ENCODE assay signal across 24 mouse cellular contexts in the genomic region with DNA sequence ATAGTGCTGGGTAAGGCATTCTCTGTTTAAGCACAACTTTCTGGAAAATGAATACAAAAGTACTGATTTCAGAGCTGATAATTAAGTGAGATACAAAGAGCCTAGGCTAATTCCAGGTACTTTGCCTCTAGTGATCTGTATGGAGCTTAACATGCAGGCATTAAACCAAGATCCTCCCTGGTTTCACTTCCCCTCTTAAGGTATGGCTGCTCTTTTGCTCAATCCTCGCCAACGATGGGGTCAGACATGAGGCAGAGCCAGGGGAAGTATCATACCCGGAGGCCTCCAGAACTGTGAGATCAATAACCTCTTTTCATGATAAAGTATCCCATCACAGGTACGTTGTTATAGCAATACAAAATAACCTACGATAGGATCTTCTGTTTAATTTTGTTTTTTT. TPM values are rescaled to one million over a fixed set of nuclear protein-coding genes. Genes with fewer than 3 reads are reported as not detected.
A peak's percentile ranks its signal among the peaks of the same experiment; 100 is the strongest.
DNase-seq lines count a peak whose midpoint lies in the region; ATAC-seq lines count a peak whose summit lies in the region.
"Had no signal": no experiment of that assay in that cellular context is flagged by ENCODE, and none has a peak within 500 bp of the region (broad histone marks: within the 10 kb centered on the region; RNA-seq: fewer than 3 reads in every experiment).

No protein-coding gene starts in this region.

- H3K36me3 ChIP-seq in midbrain, embryonic 11.5 days (ENCODE audit: control insufficient read depth, insufficient read depth, low read length) = no peaks in the 10 kb centered on the region
- H3K36me3 ChIP-seq in midbrain, embryonic 10.5 days = no peaks in the 10 kb centered on the region
- no peaks in the 10 kb centered on the region for H3K36me3 ChIP-seq in forebrain, embryonic 10.5 days (replicated peaks)
- H3K36me3 ChIP-seq: embryonic facial prominence, embryonic 12.5 days; forebrain, embryonic 12.5 days; G1E had no signal

- H3K27ac ChIP-seq in midbrain, embryonic 11.5 days (ENCODE audit: low read depth, low read length) = no peak overlapping the region
- H3K27ac ChIP-seq in midbrain, embryonic 10.5 days (replicated peaks) = no peak overlapping the region
- H3K27ac ChIP-seq in forebrain, embryonic 10.5 days = no peak overlapping the region
- H3K27ac ChIP-seq: embryonic facial prominence, embryonic 12.5 days; forebrain, embryonic 12.5 days had no signal

- no peak overlapping the region for H3K4me3 ChIP-seq in midbrain, embryonic 11.5 days (ENCODE audit: low read depth, low read length)
- H3K4me3 ChIP-seq in midbrain, embryonic 10.5 days = no peak overlapping the region
- no peak overlapping the region for H3K4me3 ChIP-seq in forebrain, embryonic 10.5 days
- H3K4me3 ChIP-seq: embryonic facial prominence, embryonic 12.5 days; forebrain, embryonic 12.5 days had no signal

- H3K27me3 ChIP-seq in midbrain, embryonic 11.5 days (ENCODE audit: control insufficient read depth, insufficient read depth, low read length) = peaks cover 4% of the 10 kb centered on the region
- peaks cover 28% of the 10 kb centered on the region for H3K27me3 ChIP-seq in midbrain, embryonic 10.5 days (ENCODE audit: low read depth, poor library complexity, severe bottlenecking)
- H3K27me3 ChIP-seq in forebrain, embryonic 10.5 days (ENCODE audit: poor library complexity, severe bottlenecking) = peaks cover 41% of the 10 kb centered on the region
- H3K27me3 ChIP-seq: CH12.LX, Patski had no signal

- no peaks in the 10 kb centered on the region for H3K9me3 ChIP-seq in midbrain, embryonic 11.5 days (ENCODE audit: control insufficient read depth, low read length)
- H3K9me3 ChIP-seq in midbrain, embryonic 10.5 days (replicated peaks) = no peaks in the 10 kb centered on the region
- H3K9me3 ChIP-seq in forebrain, embryonic 10.5 days = no peaks in the 10 kb centered on the region
- H3K9me3 ChIP-seq: embryonic facial prominence, embryonic 12.5 days; forebrain, embryonic 12.5 days had no signal

- H3K9ac ChIP-seq in midbrain, embryonic 11.5 days (ENCODE audit: low read length) = no peak overlapping the region
- H3K9ac ChIP-seq: embryonic facial prominence, embryonic 12.5 days; forebrain, embryonic 12.5 days had no signal

- peak; percentile 14 for DNase-seq in midbrain, embryonic 11.5 days (ENCODE audit: low spot score, missing footprints)
- DNase-seq in midbrain, embryonic 10.5 days (ENCODE audit: low spot score) = no peak
- no peak for DNase-seq in spleen, postnatal 10 days (ENCODE audit: low spot score in 2 of 2)
- DNase-seq in forebrain, embryonic 10.5 days (ENCODE audit: extremely low spot score, low spot score) = no peak
- DNase-seq: adrenal gland, adult 8-10 months; adrenal gland, postnatal 14 days; adrenal gland, postnatal 36 days; B cell, adult 2 months; cerebellum, adult 11-12 months; cerebellum, adult 2 months; cerebellum, adult 9-10 months; cerebellum, postnatal 10 days; cerebellum, postnatal 25 days; embryo, embryonic 11 days had no signal

- ATAC-seq in midbrain, embryonic 11.5 days (ENCODE audit: low FRiP score) = no peak
- peak; percentile 90 for ATAC-seq in megakaryocyte, adult 5-6 weeks (ENCODE audit: poor library complexity, severe bottlenecking)
- ATAC-seq: activated CD4-positive, CD25-positive, alpha-beta regulatory T cell, adult 4 months; CD4-positive, CD25-positive, alpha-beta regulatory T cell, adult 4 months; forebrain, embryonic 14.5 days; forebrain, embryonic 16.5 days; Patski had no signal

- WGBS in midbrain, embryonic 11.5 days = 93% methylated on average over 5 of the region's 5 CpGs
- WGBS in midbrain, embryonic 10.5 days = 92% methylated on average over 5 of the region's 5 CpGs
- WGBS in forebrain, embryonic 10.5 days = 95% methylated on average over 5 of the region's 5 CpGs

- H3K4me1 ChIP-seq in midbrain, embryonic 11.5 days (ENCODE audit: control insufficient read depth, insufficient read depth, low read length) = peaks cover 2% of the 10 kb centered on the region
- peaks cover 28% of the 10 kb centered on the region for H3K4me1 ChIP-seq in midbrain, embryonic 10.5 days
- H3K4me1 ChIP-seq in forebrain, embryonic 10.5 days = peaks cover 35% of the 10 kb centered on the region
- H3K4me1 ChIP-seq: embryonic facial prominence, embryonic 12.5 days had no signal

- H3K4me2 ChIP-seq in midbrain, embryonic 11.5 days = no peak overlapping the region
- H3K4me2 ChIP-seq: embryonic facial prominence, embryonic 12.5 days; forebrain, embryonic 12.5 days had no signal

RNA-seq across cellular contexts. Expression of a gene that starts 5.3 kb away (rescaled TPM):
- 8.9 and 9.0 TPM in 2 replicates for polyA plus RNA-seq in midbrain, embryonic 11.5 days (2014; fragmentation: Nextera tagmentation; extraction: Ambion mirVana)
- polyA plus RNA-seq in midbrain, embryonic 10.5 days (2016; fragmentation: Nextera tagmentation; extraction: Ambion mirVana) = 6.4 and 7.5 TPM in 2 replicates
- total RNA-seq in megakaryocyte, adult 5-6 weeks (2015) = 0.14 TPM in 1 of 2 replicates, not detected in the other
- total RNA-seq in megakaryocyte, adult 5-6 weeks (2017) = 0.04 and 0.22 TPM in 2 replicates
- polyA plus RNA-seq in forebrain, embryonic 10.5 days (2016; fragmentation: Nextera tagmentation; extraction: Ambion mirVana) = 6.7 and 8.4 TPM in 2 replicates
- total RNA-seq: CH12.LX had no signal
- polyA plus RNA-seq: activated CD4-positive, CD25-positive, alpha-beta regulatory T cell, adult 4 months; CD4-positive, CD25-positive, alpha-beta regulatory T cell, adult 4 months; G1E had no signal
